Mouse (Mus musculus) right cerebral cortex, postnatal 14 days (tissue): ENCODE measurements at regions not wholly inside any gene's neighbourhood (a gene's known extent, or its start where the extent isn't known, plus 50 kb on each side); places are given as distances from the start of the nearest gene placed in this dataset.

ENCODE experiments used
- DNase-seq: peaks from one replicate; pipeline ENCODE4 v3.0.0; 2022

DNA sequence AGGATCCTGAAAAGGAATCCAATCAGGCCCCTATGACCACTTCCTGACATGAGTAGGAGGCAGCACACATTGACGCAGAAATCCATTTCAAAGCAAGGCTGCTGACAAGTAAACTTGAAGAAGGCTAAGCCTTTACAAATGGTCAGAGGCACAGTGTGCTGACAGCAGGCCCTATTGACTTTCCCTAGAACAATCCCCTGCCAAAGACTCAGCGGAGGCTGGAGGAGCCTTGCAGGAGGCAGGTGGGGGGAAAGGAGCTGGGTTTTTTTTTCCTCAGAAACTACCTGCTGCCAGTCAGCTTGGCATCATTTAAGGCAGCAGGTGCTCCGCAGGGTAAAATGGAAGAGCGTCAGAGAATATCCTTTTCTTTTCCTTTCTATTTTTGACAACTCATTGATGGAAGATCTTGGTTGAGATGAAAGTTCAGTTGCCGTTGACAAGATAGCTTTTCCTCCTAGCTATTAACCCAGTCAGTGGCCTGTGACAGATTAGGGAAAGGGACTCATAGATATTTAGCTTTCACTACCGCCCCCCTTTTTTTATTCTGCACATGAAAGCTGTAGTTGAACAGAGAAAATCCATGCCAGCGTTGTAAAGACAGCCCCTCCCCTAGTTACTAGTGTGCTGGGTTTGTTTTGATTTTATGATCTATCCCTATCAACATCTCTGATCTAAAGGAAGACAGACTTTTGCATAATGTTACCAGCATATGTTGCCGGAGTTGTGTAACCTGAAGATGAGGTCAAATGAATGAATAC is 210.6 kb downstream of the Csnka2ip start:
- DNase-seq, result no peak

DNA sequence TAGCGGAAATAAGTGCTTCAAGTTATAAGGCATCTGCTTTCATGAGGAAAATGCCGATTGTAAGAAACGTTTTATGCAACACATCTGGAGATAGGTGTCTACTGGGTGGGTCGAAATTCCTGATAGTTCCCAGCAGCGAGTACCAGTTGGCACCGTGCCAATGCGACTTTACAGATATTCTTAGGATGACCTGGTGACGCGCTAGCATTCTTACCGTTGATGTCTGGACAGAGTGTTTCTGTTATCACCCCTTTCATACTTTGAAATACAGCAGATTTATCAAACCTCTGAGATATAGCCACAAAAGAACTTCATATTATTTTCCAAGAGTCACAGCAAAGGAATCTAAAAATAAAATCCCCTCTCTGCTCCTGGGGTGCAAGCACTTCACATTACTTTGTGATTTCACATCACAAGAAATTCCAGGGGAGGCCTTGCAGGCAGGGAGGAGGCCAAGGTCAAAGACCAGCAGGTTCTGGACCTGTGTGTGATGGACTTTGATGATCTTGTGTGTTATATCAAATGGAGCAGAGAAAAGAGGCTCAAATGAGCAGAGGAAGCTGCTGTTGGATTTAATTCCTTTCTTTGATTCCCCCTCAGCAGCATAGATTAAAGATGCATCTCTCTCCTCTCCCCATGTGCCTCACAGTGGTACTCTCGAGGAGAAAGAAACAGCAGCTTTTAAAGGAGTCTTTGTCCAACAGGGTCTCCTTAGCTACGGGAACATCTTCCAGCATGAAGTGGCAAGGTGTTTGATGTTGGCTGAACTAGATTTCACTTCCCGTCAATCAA is 233.4 kb downstream of the Csnka2ip start:
- DNase-seq, result no peak

DNA sequence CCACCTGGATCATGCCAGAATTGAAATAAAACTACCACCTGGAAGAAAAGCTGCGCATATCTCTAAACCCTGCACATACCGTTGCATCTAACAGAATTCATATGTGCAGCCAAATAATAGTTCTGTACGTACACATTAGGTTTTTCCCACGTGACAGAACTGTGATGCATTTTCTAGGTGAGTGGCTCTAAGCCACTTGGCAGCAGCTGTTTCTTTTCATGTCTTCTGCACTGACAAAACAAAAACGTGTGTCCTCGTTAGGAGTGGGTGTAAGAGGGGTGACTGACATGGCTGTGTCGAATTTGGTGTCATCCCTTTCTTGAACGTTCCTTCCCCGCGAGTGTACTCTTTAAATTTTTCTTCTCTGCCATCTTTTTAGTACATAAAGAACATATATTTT is 254.3 kb downstream of the Csnka2ip start:
- DNase-seq, result no peak

DNA sequence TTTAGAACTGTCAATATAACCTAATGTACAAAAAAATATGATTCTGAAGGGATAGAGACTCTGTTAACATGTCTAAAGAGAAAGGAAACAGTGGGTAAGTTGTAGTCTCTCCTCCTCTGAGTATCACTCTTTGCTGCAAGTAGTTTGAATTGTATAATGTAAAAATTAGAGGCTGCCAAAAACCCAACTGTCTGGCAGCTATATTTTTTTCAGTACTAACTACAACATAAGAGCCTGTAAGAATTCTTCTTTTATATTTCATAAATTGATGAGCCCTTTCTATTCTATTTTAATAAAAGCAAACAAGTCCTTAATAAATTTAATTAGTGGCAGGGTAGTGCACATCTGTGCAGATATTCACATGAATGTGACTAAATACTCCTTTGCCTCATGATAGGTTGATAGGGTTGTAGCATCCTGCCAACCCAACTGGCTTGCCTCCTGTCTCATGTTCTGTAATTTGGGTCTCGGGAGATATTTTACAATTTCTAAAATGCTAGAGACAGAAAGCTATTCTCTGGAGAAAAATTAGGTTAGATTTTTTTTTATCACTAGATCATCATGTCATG is 269.2 kb downstream of the Csnka2ip start:
- DNase-seq, result no peak

DNA sequence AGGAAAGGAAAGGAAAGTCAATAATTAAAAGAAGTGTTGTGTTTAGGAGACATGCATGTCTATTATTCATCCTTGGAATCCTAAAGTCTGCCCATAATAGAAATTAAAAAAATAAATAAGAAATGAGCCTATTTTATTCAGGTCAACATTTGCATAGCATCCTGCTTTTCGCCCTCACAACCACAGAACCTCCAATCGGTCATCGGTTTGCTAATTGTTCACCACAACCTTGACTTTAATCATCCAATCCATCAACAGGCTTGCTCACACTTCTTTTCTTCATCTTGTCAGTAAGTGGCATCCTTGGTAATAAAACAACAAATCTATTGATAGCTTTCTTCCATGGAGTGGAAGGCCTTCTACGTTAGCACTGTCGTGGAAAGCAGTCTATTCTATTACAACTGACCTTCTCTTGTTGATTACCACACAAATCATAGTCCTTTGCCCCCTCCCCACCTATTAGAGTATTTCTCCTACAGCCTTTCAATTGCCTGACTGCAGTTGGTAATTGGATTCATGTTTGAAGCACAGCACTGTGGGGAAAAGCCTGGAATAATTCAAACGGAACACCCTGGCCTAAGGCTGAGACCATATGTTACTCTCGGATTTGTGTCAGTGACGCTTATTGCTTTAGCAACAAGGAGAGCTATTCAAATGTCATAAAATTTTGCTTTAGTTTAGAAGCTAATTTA is 269.9 kb downstream of the Csnka2ip start:
- DNase-seq, result no peak

DNA sequence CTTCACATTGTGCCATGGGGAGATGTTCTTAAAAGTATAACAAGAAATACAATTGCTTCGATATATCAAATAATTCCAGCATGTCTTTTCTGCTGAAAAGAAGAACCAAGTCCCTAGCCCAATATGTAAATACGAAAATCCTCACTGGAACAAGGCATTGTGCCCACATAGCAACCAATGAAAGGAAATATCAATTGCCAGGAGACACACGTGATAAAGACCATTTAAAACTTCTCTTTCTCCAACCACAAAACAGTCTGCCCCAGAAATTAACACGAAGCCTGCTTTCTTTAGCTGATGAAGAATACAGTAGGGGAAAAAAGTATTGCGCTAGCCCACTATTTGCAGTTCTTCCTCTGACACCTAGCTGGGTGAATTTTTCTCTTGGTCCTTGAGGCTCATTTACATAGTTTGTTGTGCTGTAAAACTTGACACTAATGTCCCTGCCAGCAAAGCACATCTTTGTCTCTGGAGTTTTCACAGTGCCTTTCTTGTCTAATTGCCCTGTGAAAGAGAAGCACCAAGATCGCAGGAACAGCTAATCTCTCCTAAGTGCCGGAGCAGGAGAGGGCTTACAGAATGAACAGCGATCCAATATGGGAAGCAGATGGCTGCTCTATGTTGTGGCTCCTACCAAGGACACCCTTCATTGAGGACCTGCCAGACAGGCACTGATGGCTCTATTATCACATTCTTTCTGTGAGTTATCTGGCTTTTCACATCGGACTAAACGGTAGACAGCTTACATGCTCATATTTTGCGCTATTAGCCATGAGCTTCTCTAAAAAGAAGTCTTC is 272.7 kb downstream of the Csnka2ip start:
- no peak for DNase-seq

DNA sequence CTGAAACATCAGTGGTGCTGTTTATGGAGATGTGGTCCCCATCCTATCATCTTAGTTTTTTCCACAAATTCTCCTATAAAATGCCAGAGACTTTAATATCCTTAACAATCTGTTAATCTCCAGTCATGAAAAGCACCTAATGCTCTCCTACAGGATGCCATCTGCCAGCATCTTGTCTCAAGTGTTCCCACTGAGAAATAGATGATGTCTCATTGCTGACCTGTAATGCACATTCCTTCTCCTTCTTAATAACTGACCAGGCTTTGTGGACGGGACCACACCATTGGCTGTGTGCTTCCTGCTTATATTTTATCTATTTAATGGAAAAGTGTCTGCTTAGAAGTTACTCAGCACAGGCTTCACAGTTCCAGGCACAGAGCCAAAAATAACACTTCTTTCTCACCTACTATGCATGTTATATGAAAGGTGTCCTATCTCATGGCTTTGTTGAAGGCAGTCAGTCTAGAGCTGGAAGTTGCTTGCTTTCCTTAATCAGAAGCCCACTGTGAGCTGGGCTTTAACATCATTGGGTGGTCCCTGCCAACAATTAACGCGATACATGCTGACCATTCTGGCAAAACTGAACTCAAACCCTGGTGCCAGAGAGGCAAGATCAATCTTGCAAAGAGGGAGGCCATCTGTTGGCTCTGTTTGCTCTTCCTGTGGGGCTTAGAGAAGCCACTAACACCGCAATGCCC is 283.3 kb downstream of the Csnka2ip start:
- no peak for DNase-seq

DNA sequence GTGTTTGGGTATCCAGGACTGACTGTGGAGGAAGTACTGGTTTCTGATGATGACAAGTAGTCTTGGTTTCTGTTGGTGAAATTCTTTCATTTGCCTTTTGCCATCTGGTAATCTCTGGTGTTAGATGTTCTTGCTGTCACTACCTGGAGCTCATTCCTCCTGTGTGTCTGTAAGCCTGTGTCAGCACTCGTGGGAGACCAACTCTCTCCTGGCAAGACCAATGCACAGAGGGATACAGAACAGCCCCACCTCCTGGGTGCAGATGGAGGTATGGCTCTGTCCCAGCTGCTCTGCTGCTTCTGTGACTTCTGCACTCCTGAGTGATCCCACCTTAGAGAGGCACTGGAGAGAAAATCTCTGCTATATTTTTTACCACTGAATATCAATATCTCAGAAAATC is 285.4 kb downstream of the Csnka2ip start:
- no peak for DNase-seq

DNA sequence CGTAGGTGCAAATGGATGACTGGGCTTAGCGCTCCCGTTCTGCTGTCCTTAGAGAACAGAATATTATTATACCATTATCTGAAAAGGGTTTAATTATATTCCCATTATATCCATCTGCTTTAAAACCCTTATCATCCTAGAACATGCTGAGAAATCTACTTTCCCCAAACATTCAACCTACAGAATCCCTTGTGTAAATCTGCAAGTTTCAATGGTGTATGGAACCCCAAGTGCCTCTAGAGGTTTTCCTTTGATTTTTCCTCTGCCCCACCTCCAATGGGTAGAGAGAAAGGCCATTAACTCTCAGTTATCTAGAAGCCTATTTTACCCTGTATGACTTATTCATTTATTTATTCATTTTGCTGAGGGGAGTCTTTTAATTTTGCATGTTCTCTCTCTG is 308.7 kb downstream of the Csnka2ip start:
- DNase-seq, result no peak

DNA sequence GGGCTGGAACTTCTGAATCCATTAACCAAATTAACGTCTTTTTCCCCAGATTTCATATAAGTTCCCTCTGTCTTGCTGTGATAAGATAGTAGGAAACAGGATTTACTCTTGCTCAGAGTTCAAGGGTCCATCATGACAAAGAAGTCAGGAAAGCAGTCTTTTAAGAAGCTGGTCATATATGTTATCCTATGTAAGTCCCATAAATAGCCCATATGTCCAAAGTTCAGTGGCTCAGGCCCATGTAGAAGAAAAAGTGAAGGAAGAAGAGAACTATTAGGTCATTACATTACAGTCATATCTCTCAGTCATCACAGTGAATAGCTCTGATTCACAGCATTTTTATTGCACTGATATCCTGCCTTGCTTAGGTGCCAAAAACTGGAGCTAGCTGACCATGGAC is 316.9 kb downstream of the Csnka2ip start:
- no peak for DNase-seq

DNA sequence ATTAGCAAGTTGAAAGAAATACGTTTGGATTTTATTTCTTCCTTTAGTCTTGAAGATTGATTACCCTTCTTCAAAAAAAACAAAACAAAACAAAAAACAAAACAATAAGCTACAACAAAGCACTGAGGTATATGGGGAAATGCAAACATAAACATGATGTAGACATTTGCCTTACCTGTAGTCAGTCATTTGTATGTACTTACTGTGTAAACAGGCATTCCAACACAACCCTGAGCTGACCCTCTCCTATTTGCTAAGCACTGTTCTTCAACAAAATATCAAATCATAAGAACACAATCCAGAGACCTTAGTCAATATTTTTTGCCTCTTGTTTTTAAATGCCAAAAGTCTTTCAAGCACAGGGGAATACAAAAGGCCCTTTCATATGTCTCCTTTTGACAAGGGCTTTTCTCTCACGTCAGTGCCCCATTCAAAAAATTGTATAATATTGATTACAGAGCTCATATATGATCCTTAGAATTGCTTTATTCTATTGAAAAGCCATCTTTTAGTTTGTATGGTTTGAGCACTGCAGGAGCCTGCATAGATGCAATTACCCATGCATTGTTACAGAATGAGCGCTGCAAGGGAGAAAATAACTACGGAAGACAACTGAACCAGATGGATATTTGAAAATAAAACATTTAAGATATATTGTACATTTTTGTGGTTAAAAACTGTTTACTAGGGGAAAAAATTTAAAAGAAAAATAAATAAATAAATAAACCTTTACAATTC is 326.2 kb downstream of the Csnka2ip start:
- no peak for DNase-seq

DNA sequence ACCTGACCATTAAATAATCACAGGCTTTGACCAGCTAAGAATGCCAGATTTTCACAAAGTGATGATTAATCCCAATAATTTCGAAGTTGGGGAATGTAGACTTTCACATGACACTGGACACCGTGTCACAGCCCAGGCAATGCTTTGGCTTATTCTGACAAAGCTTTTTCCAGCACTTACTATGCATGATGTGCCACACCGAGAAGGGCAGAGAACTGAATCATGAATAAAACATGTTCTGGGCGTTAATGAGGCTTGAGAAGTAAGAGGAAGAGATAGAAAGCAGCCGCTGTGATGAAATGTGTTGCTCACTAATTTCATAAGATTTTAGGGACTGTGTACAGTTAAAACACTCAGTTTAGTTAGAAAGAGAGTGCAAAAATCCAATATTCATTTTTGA is 326.8 kb downstream of the Csnka2ip start:
- no peak for DNase-seq

DNA sequence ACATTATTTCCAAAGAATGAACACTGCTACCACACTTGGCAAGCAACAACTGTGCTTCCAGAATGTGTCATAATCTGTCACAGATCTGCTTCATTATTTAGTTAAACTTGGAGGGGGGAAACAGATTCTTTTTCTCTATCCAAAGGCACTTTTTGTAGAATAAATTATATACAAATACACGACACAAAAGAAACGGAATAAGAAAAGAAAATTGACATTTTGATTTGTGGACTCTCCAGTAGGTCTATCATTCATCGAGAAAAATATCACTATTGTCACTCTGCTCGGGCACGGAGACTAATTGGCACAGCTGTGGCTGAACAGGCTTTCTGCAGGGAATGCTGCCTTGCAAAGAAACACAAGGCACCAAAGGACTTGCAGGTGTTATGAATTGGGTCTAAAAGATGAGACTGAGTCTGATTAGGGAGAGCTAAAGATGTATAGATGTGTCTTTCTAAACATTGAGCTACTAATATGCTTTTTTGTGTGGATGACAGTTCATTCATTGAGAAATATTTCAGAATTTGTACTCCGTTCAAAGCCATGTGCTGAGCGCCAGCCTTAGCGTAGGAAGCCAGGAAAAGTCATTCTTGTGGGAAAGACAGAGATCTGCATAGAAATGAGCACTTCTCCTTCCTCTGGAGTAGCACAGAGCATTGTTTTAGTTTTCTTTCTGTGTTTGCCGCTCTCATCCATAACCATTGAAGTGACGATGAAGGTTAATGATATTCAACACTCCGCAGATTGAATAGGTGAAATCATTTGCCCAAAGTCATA is 337.1 kb downstream of the Csnka2ip start:
- DNase-seq, result peak; percentile 5

DNA sequence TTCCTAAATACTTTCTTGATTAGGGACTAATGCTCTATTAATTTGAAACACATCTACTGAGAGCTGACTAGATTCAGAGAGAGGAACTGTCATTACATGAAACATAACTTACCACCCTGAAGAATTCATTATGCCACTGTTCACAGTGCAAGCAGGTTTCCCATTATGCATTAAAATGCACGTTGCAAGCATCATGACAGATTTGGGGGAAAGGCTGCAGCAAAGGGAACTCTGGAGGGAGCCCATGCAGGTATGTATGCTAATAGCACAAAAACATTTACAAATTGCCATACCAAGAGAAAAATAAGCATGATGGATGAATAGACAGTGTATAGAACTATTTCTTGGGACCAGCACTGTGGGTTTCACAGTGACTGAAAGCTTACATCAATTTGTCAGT is 351.1 kb downstream of the Csnka2ip start:
- no peak for DNase-seq

DNA sequence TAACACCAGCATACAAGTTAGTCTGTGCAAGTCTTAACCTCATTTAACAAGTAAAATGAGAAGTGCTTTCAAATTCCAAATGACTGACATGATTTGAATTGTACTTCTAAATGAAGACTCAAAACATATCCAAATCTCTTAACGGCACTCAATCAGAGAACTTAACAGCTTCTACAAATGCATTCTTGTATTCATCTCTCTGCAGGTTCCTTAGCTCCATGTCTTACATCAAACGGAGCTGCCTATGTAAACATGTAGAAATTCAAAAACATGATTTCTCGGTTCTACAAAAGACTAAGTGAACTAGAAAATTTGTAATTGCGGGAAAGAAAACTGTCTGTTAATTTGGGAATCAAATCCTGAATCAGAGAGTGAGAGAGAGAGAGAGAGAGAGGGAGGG is 353.5 kb downstream of the Csnka2ip start:
- DNase-seq, result no peak

DNA sequence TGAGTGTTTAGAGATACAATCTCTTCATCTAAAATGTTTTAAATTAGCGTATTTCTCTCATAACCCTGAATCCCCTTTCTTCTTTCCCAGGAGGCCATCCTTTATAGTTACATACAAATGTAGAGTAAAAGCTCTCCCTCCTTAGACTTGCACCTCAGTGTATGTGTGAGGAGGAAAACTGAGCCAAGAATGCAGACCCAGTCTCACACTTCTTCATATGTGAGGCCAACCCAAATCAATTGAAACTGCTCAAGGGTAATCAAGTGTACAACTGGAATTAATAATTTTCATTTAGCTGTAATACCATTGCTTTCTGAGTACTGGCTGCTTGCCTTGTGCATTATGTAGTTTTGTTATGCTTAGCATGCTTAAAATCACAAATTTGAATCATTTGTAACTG is 356.3 kb downstream of the Csnka2ip start:
- no peak for DNase-seq

DNA sequence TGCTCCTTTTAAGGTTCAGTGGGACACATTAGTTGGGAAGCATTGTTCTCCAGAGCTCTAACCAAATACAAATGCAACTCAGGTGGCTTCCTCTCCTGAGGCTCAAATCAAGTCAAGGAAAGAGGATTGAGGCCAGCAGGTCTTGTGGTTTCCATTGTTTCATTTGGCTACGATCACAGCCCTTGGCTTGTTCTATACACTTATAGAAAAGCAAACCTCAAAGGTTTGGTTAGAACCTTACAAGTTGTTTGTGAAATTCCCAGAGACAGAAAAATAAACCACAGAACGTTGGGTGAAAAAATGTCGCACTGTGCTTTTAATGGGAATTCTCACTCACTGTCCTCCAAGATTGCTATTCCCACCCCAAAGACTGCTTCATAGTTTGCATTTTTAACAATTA is 360.4 kb upstream of the Epha3 start:
- no peak for DNase-seq

DNA sequence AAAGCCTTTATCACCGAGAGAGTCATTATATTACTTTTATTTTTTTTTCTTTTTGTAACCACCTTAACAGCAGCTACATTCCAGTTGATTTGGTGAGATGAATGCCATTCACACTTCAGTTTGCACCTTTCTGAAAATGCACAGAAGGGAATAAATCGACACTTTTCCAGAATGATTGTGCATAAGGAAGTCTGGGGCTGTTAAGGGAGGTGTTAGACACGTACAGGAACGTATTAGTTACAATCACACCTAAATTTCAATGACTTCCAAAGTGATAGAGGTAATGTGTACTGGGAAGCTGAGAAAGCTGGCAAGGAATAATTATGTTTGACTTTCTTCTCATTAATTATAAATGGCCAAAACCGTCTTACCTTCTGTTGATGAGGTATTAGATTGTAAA is 352.7 kb upstream of the Epha3 start:
- DNase-seq, result no peak

DNA sequence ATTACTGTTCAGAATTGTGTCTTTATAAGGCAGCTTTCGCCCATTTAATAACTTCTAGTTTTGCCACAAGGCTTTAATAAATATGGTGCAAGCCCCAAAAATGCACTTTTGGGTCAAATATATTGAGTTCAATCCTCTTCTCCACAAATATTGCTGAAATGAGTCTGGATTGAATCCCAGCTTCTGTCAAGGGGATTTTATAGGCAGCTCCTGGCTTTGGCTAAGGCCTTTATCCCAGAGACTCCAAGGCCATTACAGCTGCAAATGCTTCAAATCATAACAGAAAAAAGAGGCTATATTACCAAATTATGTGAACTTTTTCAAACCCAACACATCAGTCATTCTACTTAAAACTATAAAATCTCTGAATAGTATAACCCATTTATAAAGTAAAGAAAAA is 347.9 kb upstream of the Epha3 start:
- no peak for DNase-seq

DNA sequence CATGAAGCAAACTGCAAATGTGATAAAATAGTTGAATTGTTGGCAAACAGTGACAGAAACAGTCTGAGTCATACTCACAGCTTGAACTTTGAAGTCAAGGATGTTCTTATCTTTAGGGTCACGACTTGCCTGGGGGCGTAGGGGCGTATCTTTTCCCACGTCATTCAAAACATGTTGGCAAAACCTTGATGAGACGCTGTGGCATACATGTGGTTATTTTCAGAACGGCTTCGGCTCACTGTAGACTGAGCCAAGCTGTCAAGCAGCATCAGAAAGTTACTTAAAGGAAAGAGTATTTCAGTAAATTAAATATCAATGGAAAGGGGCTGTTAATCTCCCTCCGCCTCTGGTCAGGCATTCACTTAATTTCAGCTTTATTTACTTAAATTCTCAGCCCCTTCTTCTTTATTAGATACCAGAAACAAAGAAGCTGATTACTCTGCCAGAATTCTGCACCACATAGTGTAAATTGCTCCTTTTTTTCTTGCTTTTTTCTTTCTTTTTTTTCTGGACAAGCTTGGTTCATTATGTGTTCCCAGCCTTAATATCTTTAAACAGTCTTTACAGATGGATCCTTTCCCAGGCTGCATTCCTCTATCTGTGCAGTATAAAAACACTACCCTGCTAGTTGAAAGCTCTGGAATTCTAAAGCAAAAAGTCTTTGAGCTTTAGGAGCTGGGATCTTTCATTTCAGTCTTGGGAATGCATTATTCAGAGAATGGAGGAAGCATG is 302.9 kb upstream of the Epha3 start:
- DNase-seq, result no peak
